Mouse (Mus musculus): ENCODE results near the gene 4930524N10Rik. TPM values are rescaled to one million over a fixed set of nuclear protein-coding genes. Genes with fewer than 3 reads are reported as not detected.

4930524N10Rik gene
- not detected for total RNA-seq (2021)
- long read RNA-seq, experiment 1 = 0 reads
- long read RNA-seq, experiment 2 = 0 reads

DNA sequence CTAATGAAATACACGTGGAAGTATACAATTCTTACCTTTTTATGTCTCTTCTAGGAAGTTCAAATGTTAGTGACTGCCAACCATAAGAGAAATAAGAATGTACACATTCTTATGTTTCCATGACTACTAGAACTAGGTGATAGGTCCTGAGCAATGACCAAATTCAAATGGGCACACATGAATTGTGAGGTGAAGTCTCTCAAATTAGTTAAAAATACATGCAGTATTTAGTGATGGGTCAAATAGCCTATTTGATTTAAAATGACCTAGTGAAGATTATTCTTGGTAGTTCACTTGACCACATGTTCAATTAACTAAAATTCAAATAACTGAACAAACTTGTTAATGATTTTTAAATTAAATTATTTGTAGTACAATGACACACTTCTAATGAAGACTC is at the start of gene 4930524N10Rik:
Gene 4930524N10Rik (minus strand): TSS at position 101 of the 400 bp plus-strand sequence.
- no peak for DNase-seq (ENCODE audit: low spot score in 2 of 2)

DNA sequence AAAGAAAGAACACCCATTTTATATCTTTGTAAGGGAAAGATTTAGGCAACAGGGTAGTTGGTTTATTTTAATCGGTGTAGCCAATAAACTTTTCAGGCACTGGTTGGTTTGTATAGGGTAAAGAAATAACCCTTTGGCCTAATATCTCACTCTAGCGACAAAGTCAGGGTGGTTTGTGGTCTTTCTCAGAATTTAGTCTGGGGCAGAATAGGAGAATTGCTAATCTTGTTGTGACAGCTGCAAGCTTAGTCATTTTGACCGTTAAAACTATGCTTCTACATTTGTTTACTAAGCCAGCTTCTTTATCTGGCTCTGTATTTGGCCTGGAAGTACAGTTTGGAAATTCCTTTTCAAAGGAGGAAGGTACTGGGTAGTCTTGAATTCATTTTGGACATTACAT is 6.8 kb upstream of the 4930524N10Rik start:
- DNase-seq (ENCODE audit: low spot score in 2 of 2) = no peak

DNA sequence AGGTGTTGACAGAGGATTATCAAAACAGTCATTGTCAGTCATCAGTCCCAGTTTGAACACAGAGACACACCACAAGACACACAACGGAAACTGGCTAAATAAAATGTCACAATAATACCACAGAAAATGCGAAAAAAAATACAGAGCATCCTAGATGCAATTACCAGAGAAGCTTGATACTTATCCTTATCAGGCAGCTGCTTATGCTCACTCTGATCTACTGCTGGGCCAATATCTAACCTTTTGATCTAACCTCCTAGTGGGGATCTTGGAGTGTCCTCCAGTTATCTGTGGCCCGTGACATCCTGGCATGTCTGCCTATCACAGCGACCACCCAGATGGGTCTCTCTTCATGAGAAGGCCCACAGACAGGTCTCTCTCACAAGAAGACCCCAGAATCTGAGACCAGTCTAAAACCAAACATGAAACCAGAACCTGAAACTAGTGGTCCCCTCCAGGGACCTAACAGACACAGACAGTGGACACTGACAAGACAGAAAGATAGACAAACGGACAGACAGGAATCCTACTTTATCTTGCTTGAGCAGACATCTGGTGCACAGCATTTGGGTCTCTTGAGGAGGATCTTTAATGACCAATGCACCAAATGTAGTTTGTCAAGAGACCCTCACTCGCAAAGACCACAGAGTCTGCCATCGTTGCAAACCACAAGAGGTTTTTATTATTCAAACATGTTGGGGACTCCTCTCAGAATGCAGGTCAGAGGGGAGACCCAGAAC is 6.3 kb upstream of the 4930524N10Rik start:
- DNase-seq (ENCODE audit: low spot score in 2 of 2) = no peak

DNA sequence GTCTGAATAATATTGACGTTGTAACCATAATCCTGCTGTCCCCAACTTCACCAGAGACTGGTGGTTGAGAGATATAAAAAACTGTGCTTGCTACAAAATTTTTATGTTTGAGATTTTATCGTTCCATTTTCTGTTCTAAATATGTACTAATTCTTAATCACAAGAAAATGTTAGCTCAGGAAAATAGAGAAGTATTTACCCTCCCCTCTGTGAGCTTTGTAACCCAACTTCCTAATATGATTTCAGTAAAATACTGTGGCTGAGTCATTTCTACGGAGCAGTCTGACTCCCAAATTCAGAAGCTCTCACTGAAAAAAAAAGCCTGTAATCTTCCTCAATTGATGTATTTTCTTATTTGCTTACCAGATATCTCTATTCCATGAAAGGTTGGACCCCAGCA is 4.7 kb upstream of the 4930524N10Rik start:
- DNase-seq (ENCODE audit: low spot score in 2 of 2) = no peak

Other genes starting within 250 kb of the 4930524N10Rik start
- gene Gm15140, start 222.7 kb downstream of the 4930524N10Rik start, total RNA-seq (2021) = not detected
- not detected for gene Samt4, start 138.6 kb upstream of the 4930524N10Rik start, total RNA-seq (2021)
- not detected for gene Samt2, start 236.0 kb upstream of the 4930524N10Rik start, total RNA-seq (2021)